Mouse (Mus musculus): ENCODE results near the gene Tmem33.

The Tmem33 gene

GRCm38 (mm10) chr5:67255664-67256063 is 4.7 kb upstream of the Tmem33 start:
- no peak for DNase-seq (ENCODE audit: low spot score in 2 of 2)

GRCm38 (mm10) chr5:67258473-67258872 is 1.9 kb upstream of the Tmem33 start:
- DNase-seq (ENCODE audit: low spot score in 2 of 2): no peak

- no peak for DNase-seq (ENCODE audit: low spot score in 2 of 2)
These were observed 220 bp upstream of the Tmem33 start for GRCm38 (mm10) chr5:67260159-67260530.

- DNase-seq (ENCODE audit: low spot score in 2 of 2): no peak
These were observed 2.6 kb downstream of the Tmem33 start for GRCm38 (mm10) chr5:67262964-67263363.

- DNase-seq (ENCODE audit: low spot score in 2 of 2): no peak
These were observed 5.7 kb downstream of the Tmem33 start for GRCm38 (mm10) chr5:67266106-67266505.

GRCm38 (mm10) chr5:67269309-67269708 is 8.9 kb downstream of the Tmem33 start:
- DNase-seq (ENCODE audit: low spot score in 2 of 2): no peak

GRCm38 (mm10) chr5:67279407-67279806 is 19.0 kb downstream of the Tmem33 start:
- no peak for DNase-seq (ENCODE audit: low spot score in 2 of 2)

- DNase-seq (ENCODE audit: low spot score in 2 of 2): no peak
These were observed 19.5 kb downstream of the Tmem33 start for GRCm38 (mm10) chr5:67279840-67280239.

GRCm38 (mm10) chr5:67280400-67280799 is 20.0 kb downstream of the Tmem33 start:
- DNase-seq (ENCODE audit: low spot score in 2 of 2): no peak

- no peak for DNase-seq (ENCODE audit: low spot score in 2 of 2)
These were observed 34.7 kb downstream of the Tmem33 start for GRCm38 (mm10) chr5:67295029-67295428.

- no peak for DNase-seq (ENCODE audit: low spot score in 2 of 2)
These were observed 35.3 kb downstream of the Tmem33 start for GRCm38 (mm10) chr5:67295682-67296081.

- DNase-seq (ENCODE audit: low spot score in 2 of 2): no peak
These were observed 35.8 kb downstream of the Tmem33 start for GRCm38 (mm10) chr5:67296171-67296570.

GRCm38 (mm10) chr5:67297026-67297813 is 36.9 kb downstream of the Tmem33 start:
- no peak for DNase-seq (ENCODE audit: low spot score in 2 of 2)

- no peak for DNase-seq (ENCODE audit: low spot score in 2 of 2)
These were observed 39.6 kb downstream of the Tmem33 start for GRCm38 (mm10) chr5:67299847-67300412.

- DNase-seq (ENCODE audit: low spot score in 2 of 2): no peak
These were observed 40.7 kb downstream of the Tmem33 start for GRCm38 (mm10) chr5:67300926-67301597.

- no peak for DNase-seq (ENCODE audit: low spot score in 2 of 2)
These were observed 41.5 kb downstream of the Tmem33 start for GRCm38 (mm10) chr5:67301722-67302331.

GRCm38 (mm10) chr5:67303816-67304215 is 43.5 kb downstream of the Tmem33 start:
- DNase-seq (ENCODE audit: low spot score in 2 of 2): no peak

GRCm38 (mm10) chr5:67306698-67307521 is 46.5 kb downstream of the Tmem33 start, which contains the start of gene Slc30a9:
Gene Slc30a9 (plus strand): TSS chr5:67306955.
- DNase-seq (ENCODE audit: low spot score in 2 of 2): peak; percentile 89 to 94

- peak in 1 of 2 experiments; percentile 20 for DNase-seq (ENCODE audit: low spot score in 2 of 2)
These were observed 47.4 kb downstream of the Tmem33 start for GRCm38 (mm10) chr5:67307659-67308222.

- no peak for DNase-seq (ENCODE audit: low spot score in 2 of 2)
These were observed 51.6 kb downstream of the Tmem33 start for GRCm38 (mm10) chr5:67311811-67312521.

- no peak for DNase-seq (ENCODE audit: low spot score in 2 of 2)
These were observed 52.1 kb downstream of the Tmem33 start for GRCm38 (mm10) chr5:67312522-67312851.
